Mouse (Mus musculus): Measurements from ENCODE around the gene Nfib. TPM values are rescaled to one million over a fixed set of nuclear protein-coding genes. Genes with fewer than 3 reads are reported as not detected.

The Nfib gene
- polyA plus RNA-seq, 2 experiments from 2014 or later = 0.20 TPM; not detected in 1

DNA sequence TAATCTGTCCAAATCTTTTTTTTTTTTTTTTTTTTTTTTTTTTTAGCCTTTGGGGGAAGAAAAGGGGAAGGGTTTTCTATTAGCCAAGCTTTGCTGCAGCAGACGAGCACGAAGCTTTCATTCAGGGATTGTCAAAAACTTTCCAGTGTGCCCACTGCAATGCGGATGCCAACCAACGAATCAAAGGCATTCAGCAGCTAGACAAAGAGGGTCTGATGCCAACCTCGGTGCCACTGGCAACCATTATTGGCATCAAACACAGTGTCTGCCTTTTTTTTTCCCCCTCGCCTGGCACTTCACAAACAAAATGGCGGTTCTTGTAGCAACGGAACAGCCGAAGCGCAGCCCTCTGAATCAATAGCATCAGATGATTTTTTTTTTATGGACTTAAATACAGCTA lies 210.7 kb downstream of the Nfib start:
- ATAC-seq = no peak

DNA sequence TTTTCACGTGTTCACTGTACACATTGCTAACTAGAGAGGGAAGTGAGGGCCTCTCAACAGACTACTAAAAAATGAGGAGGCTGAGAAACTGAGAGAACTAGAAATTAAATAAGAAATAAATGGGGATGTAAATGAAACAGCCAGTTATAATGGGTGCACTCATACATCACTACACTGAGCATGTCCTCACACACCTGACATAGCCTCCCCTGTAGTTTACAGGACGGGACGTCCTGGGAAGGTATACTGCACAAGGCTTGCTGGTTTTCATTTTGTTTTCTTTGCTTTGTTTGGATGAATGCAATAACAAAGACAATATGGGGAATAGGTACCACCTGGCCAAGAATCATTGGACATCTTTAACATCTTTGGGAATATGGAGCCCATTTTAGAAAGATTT lies 211.1 kb downstream of the Nfib start:
- no peak for ATAC-seq

DNA sequence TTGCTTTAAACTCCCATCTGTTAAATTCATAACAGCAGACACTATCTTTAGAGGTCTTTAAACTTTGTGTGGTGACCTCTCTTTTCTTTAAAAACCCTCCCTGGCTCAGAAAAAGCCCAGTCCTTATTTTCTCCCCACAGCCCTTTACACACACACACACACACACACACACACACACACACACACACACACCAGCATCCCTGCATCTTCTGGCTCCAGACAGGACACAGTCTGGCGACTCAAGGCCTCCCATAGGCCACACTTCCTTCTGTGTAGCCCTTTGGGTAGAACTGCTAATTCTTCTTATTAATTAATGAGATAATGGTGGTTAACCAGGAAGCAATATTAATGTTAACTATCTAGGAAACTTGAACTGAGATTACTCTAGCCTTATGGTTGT lies 211.7 kb downstream of the Nfib start:
- ATAC-seq = no peak

DNA sequence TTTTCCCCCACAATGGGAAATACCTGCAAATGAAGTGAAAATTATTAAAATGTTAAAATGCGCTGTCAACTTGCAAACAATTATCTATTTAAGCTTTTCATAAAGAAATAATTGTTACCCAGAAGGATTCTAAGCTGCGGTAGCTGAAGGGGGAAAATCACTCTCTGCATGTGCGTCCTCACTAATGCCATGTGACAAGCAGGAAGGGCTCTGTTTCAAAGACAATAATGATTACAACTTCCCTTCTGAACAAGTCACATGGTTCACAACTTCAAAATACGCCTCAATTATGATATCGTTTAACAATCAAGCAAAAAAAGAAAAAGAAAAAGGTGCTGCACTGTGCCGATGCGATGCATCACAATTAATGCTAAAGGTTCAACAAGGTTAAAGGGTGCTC lies 212.2 kb downstream of the Nfib start:
- no peak for ATAC-seq

DNA sequence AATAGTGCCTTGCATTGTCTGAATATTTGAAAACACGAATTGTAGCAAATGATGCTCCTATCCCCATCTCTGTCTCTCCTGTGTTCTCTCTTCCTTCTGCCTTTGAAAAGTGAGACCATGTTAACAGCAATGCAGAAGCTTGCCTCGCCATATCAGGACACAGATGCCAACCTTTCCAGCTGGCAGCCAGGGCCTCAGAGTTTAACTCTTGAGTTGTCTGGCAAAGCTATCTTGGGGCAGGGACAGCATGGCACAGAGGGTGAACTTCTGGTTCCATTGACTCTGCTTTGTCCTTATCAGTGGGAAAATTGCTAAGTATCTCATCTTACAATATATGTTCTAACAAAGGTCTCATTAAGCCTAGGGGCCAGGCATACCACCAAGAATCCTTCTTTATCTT lies 212.8 kb downstream of the Nfib start:
- ATAC-seq = no peak

DNA sequence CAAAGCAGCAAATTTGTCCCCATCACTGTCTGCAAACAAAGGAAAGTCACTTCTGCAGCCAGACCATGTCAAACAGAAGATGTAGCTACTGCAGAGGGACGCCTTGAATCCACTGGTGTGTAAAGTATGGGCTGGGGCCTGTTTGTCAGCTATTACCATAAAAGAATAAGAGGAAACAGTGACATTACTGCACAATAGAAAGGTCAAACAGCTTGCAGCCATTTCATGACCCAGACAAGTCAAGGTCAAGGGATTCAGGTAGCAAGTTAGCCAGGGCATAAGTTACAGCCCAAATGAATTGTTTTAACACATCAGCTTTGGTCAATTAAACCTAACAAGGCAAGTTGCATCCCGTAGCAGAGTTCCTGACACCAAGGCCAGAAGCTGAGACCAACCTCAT lies 215.6 kb downstream of the Nfib start:
- no peak for ATAC-seq

DNA sequence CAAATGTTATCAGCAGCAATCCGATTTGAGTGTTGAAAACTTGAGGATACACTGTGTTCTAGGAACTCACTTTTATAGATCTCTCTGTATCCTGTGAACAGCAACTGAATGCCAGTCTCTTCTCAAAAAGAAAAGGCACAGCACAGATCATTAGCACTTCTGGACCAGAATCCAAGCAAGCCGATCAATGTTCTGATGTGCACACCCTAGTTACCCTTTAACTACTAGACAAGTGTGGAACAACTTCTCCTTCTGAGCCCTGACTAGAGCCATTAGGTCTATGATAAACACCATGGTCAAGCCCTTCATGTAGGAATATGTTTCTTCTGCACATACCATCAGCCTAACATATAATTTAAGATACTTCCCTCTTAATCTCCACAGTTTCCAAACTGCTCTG lies 219.6 kb downstream of the Nfib start:
- no peak for ATAC-seq

DNA sequence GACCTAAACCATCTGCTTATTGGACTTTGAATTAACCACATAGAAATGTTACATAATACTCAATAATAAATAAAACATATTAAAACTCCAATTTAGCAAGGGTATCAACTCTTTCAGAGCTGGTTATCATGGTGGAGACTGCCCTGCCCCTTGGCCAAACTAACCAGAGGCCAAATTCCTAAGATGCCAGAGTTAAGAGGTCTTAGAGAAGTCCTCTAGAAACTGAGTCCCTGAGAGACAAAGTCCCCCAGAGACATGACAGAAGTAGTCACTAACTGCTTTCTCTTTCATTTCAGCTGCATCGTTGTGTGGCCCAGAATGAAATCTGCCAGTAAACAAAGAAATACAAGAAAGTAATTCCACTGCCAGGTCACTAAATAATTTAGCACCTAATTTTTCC lies 221.7 kb downstream of the Nfib start:
- ATAC-seq = no peak

DNA sequence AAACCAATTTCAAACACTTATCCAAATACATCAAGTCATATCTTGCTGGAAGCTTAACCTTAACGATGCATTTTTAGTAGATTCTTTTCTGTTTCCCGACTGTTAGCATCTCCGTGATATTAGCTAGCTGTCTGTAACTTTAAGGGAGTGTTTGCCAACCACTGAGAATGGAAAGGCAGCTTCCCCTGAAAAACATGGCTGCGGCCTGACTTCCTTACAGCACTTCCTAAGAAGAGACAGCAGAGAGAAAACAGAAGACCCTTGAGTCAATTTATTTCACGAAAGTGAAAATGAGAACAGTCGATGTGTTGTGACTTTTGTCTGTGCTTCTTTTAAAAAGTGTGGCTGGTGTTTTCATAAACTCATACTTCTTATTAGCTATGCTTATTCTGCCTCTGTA lies 222.3 kb downstream of the Nfib start:
- ATAC-seq = no peak

DNA sequence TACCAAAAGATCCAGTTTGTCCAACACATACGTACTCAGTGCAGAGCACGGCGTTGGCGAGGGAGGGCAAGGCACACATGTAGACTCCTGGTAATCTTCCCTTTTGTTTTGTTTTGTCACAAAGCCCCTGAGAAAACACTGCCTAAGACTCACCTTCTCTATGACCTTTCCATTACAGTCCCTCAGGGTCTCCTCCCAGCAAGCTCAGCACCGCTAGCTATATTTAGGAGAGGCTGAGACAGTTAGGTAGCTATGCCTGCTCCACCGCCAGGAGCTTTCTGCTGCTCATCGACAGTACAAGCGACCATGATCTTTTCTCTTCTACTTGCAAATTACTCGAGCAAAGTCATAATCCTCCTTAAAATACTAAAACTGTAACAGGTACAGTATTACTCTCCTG lies 224.9 kb downstream of the Nfib start:
- ATAC-seq = no peak

DNA sequence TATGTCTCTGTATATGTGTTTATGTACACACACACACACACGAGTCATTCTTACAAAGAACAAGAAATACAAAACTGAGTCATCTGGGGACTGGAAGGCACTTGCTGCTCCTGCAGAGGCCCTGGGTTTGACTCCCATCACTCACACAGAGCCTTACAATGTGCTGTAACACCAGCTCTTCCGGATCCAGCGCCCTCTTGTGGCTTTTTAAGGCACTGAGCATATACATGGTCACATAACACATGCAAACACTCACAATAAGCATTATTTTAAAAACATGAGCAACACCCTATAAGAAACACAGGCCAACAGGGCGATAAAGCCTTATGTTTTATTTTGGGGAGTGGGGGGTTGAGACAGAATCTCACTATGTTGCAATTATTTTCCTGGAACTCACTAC lies 226.2 kb downstream of the Nfib start:
- ATAC-seq = no peak

DNA sequence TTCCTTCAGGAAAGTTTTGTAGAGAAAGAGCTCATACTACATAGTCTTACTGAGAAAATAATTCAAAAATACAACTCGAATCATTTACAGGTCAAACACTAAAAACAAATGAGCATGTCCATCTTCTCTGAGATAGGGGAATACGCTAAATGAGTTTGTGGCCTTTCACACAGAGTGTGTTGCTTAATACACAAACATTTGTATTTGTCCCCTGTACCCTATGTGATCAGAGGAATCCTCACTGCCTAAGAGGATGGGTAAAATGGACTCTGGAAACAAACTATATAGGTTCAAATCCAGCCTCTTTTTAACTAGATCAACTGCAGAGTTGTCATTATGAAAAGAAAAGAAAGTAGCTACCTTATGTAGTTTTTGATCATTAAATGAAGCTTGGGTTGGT lies 227.8 kb downstream of the Nfib start:
- no peak for ATAC-seq

DNA sequence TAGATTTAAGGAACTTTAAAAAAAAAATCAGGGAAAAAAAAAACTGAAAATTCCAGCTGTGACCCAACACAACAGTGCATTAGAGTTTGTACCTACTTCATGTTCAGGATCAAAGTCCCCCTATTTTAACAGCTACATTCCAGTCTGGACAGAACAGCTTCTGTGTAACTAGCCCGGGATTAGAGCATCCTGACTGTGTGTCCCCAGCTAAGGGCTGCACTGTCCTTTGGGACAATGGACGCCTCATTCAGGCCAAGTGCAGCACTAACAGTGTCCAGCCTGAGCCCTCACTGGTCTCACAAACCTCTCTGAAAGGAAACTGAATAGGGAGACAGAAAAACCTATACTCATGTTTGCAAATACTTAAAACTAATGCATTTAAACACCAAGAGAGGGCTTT lies 229.1 kb downstream of the Nfib start:
- ATAC-seq = no peak

DNA sequence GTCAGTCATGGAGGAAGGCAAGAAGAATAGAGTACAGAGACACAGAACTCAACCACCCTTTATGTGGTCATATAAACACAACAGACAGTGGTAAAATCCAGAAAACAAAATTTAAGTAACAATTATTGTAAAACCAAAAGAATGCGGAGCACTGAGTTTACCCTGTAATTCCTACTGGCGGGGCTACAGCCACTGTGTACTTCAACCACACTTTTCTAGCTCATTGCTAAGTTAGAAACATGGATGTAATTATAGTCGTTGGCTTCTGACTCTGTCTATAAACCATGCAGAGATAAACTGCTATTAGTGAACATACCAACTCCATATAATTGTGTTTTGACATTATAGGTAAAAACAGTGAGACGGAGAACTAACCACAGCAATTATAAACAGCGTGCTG lies 231.2 kb downstream of the Nfib start:
- ATAC-seq = no peak

DNA sequence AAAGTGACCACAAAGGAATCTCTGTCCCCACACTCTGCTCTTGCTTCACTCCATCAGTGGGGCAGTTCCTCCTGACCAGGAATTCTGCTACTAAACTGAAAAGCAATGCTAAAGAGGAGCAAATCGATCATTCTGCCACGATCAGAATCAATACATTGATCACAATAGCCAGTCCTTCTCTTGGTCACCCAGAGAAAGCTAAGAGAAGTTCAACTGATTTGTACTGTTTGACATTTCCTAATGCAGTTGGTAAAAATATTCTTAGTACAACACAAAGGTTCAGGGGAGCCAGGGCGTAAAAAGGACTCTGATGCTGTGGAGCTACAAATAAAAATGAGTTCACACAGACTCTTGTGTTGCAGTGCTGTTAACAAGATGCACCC lies 234.6 kb downstream of the Nfib start:
- ATAC-seq = no peak

DNA sequence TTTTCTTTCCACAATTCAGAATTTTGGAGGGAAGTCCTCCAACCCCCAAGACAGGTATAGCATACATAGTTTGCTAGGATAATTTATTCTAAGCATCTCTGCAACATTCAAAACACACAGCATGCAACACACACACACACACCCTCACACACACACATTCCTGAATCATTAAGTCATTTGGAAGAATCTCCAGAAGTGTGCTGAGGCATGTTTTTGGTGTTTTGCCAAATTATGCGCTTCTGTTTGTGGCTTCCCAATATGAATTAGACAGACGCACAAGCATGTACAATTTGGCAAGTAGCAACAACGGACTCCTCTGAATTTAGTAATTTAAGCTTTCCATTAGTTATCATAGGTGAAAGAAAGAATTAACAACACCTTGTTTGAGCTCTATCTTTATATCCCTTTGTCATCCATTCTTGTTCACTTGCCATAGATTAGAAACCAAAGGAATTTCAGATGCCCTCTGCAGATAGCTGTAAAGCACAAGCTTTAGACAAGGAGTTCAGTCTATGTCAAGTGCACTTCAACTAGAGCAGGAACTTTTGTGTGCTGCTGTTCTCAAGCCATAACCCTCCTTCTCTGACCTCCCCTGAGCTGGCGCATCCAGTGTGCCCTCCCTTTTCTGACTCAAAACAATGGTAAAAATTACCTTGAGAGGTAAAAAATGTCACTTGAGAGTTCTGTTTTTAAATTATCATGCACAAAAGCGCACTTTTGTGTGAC lies 235.2 kb downstream of the Nfib start:
- ATAC-seq = no peak

DNA sequence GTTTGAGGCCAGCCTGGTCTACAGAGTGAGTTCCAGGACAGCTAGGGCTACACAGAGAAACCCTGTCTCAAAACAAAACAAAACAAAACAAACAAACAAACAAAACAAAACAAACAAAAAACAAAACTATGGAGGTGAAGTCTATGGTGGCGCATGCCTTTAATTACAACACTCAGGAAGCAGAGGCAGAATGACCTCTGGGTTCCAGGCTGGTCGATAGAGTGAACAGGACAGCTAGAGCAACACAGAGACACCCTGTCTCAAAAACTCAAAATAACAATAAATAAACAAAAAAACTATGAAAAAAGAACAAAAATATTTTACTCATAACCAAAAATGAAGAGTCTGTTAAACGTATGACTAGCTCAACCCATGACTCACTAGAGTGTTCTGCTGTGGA lies 236.6 kb downstream of the Nfib start:
- ATAC-seq = no peak

DNA sequence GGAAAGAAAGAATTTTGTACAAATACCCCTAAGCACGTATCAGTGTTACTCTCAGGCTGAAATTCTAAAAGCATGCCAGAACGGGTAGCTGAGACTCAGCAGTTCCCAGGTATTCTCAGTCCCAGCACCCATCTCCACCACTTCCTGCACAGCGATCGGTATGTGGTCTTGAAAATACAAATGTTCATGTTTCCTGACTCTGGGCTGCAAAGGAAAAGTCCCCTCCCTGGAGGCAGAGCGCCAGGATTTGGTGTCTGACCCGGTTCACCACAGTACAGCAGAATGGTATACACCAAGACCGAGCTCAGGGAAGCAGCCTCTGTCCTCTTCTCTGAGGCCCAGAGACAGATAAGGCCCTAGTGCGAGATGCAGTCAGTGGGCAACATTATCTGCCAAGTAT lies 238.8 kb downstream of the Nfib start:
- no peak for ATAC-seq

DNA sequence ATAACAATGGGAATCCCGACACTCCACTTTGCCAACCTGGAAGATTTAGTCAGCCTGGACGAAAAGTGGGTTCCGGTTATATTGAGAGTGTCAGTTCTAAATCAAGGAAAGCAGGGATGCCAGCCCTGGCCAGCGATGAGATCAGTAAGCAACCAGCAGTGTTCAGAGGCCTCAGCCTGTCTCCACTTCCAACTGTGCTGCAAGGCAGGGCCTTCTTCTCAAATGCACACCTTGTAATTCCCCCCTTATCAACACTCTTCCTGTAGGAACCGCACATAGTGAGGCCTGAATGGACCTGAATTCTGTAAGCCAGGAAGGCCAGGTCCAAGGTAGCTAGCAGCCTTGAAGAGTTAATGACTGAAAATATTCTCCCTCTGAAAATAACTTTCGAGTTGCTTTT lies 239.4 kb downstream of the Nfib start:
- ATAC-seq = no peak

DNA sequence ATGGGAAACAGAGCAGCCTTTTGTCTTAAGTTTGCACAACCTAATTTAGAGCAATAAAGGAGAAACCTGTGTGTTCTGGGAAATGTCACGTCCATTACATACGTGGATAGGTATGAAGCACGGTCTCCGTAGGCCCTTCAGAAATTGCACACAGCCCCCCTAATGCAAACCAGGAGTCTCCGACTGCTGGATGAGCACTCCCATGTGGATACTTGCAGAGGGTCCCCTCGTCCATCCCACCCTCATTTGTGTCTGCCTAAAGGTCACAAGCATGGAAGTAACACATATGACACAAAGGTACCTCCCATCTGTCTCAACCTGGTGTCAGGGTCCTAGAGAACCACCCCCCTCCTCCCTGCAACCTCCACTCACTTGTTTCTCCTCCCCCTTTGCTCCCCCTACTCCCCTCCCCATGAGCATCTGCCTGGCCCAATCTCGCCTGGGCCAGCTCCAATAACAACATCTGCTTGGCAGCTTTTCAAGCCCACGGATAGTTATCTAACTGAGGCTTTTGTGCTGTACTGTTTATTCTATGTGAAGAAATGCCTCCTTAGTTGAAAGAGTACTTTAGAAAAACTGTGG lies 241.4 kb downstream of the Nfib start:
- no peak for ATAC-seq

DNA sequence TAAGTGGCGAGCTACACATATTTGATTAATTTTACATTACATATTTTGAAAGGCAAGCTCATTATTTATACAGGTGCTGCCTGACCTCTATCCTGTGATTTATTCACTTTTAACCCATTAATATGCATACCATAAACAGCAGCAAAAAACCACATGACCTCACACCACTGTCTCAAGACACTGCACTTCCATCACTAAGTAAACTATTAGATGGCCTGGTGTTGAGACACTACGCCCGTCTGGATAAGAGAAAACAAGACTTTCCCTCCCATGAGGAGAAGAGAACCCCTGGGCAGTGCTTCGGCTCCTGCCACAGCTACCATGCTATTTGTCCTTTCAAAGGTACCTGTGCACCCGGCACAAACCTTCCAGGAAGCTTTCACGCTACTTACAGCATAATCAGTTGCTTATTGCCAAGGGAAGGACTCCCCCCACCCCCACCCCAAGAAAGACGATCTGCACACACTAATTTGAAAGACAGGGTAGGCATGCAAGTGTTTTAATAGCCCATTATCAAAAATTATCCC lies 242.3 kb downstream of the Nfib start:
- ATAC-seq = no peak

DNA sequence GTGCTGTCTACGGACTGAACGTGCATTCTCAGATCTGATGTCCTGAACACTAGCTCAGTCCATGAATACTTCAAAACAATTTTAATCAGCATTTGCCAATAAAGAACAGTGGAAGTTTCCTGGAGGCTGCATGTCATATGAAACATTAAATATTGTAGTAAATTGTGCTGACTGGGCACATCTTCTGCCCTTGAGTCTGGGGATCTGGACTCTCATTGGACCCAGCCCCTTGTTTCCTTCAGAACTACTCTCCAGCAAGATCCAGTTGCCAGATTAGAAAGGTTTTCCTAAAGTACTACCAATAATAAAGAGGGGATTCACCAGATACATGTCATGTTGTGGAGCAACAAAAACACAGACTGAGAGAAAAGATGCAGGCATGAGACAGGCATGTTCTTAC lies 243.9 kb downstream of the Nfib start:
- no peak for ATAC-seq

DNA sequence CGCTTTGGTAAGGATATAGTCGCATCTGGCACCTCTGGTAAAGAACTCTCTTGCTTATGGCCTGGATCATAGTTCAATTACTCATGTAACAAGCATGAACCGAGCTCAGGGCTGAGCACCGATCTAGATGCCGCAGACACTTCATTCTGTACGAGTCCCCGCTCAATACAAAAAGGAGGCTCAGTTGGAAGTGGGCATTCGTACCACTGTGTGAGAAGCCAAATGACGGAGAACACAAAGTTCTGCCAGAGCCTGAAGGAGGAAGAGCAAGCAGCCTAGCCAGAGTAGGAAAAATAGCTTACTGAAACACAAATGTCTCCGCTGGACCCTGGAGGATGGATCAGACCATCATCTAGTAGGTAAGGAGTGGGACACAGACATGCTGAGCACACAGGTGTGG lies 246.7 kb downstream of the Nfib start:
- no peak for ATAC-seq

DNA sequence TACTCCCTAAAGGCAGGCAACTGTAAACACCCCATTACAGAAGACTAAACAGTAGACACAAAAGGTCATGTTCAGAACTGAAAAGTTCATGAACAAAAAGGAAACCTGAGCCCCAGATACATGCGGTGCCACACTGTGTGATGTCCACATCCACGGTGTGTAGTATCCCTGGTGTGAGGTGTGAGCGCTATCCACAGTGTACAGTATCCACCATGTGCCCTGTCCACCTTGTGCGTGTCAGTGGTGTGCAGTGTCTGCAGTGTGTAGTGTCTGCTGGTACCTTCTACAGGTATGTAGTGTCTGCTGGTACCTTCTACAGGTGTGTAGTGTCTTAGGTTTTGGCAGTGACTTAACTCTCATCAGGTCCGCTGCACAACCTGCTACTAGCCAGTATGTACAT lies 248.6 kb downstream of the Nfib start:
- no peak for ATAC-seq

DNA sequence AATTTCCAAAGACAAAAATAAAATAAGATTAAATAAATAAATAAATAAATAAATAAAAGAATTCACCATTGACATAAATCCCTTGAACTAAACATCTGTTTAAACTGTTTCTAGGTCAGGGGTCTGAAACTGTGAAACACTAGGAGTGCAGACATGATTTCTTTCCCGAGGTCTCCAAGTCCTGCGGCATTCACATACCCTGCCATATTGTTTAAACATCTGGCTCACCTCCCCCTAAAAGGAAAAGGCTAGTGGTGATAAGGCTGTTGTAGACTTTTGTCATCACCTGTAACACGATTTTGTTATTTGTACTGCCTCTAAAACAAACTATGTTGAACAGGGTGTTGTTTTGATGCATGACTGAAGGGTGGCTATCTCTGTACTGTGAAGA lies 249.2 kb downstream of the Nfib start:
- ATAC-seq = no peak
